Mouse (Mus musculus) neural tube, embryonic 10.5 days (tissue): ENCODE data around the gene Gm11037.
A peak's percentile ranks its signal among the peaks of the same experiment; 100 is the strongest.
"Not testable (repeated sequence)": the region's sequence is repeated elsewhere in the genome, so short reads cannot be mapped to it uniquely, and the experiment has no call there.

ENCODE experiments used
- DNase-seq: peaks from one replicate; pipeline ENCODE4 v3.0.0-alpha.2; 2017; ENCODE audit warnings: low spot score; ENCODE audit errors: extremely low spot score

Gene Gm11037

DNA sequence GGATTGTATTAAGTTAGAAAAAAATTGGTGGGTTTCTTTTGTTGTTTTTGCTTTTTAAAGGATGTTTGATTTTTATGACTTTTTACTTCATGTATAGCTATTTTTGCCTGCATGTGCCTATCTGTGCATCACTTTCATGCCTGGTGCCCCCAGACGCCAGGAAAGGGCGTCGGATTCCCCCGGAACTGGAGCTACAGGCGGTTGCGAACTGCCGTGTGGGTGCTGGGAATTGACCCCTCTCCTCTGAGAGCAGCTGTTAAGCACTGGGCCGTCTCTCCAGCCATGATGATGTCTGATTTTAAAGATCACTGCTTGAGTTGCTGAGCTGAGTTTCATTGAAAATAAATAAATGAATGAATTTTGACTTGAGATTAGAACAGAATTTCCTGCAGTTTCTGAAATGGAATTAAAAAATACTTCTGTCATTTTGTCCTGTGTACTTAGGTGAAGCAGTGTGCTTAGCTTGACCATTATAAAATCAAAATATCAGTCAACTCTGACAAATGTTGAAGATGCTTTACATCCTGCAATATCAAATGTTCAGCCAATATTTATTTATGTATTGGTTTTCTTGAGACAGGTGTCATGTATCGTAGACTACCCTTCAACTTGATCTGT, at the start of gene Gm11037:
Gene Gm11037 (plus strand): TSS at position 568 of the 618 bp plus-strand sequence.
- no peak for DNase-seq

DNA sequence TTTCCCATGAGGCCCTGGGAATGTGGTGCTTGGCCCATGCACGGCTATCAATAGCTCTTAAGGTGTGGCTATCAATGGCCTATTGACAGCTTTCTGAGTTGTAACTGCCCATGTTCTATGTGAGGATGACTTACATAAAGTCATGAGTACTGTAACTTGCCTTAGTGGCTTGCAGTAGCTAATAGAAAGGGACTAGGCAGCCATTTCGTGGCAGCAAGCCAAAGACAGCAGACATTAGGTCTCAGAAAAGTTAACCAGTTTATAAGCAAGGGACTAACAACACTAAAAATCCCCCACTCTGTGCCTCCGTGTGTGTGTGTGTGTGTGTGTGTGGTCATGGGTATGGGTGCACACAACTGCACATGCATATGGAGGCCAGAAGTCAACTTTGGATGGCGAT, 49.1 kb upstream of the Gm11037 start:
- DNase-seq, result no peak

DNA sequence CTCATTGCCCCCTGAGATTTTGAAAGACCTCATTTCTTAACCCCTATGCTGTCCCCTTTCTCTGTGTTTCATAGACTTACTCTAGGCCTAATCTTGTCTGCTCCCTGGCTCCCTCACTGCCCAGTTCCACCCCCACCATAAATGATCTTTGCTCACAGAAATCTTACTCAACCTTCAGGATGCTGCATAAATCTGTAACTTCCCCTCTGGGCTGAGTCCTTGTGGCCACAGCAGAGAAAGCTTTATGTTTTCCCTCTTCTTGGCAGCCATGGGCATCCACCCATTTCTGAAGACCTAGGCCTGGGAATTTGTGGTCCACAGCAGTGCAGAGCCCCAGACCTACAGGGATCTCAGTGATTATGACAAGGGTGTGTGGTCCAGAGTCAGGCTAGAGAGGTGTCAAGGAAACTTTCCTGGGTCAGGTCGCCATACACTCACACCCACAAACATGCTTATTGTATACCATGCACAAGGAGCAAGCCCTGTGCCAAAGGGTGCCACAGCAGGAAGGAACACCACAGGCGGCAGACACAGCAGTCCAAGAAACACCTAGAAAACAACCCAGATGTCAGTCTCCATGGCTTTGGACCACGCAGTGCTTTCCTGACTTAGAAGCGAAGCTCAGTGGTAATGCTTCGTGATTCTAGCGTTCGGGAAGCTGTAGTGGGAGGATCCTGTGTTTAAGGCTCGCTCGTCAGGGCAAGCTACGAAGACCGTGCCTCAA, 46.5 kb upstream of the Gm11037 start, which contains the start of gene Siglec1:
Gene Siglec1 (minus strand): TSS at position 99 of the 724 bp plus-strand sequence.
- DNase-seq, result no peak

DNA sequence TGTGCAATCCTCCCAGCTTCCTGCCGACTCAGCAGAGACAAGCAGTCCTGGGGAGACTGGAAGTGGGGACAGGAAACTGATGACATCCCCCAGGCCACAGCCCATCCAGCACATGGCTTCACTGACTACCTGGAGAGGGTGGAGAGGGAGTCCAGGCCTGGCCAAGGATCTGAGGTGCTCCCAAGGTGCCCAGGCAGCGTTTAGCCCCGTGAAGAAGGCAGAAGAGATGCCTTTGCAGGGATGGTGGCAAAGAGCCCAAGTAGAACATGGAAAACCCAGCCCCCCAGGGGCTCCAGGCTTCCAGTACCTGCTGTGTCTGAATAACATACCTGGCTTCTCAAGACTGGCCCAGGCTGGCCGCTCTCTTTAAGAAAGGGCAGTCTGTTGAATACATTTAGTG, 44.7 kb upstream of the Gm11037 start:
- DNase-seq, result no peak

DNA sequence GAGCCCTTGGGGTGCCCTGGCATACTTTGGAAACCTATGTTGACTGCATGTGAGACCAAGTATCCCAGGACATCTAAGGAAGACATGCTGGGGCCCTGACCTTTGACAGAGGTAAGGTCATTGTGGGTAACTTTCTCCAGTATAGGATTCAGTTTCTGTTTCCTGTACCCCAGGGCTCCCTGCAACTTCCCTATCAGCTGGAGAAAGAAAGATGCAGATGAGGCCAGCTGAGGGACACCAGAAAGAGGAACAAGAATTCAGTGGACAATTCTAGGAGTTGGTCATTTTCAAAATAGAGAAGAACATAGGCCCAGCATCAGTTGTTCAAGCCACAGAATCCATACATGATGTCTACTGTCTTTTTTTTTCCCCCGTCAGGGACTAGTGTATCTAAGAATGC, 43.7 kb upstream of the Gm11037 start:
- no peak for DNase-seq

DNA sequence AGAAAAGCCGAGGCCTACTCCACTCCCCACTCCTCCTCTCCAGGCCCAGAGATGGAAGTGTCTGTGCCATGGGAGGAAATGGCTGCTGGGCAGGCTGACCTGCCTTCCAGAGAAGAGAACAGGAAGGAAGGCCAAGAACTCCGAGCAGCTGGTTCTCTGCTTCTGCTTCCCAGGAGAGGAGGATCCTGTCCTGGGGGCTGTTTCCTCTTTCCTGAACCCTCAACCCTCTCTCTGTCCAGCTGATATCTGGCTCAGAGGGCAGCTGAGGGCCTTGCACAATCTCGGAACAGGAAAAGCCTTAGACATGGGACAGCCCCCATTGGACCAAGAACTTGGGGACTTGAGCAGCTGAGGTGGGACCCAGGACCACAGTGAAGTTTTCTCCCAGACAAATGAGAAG, 42.4 kb upstream of the Gm11037 start:
- DNase-seq, result no peak

DNA sequence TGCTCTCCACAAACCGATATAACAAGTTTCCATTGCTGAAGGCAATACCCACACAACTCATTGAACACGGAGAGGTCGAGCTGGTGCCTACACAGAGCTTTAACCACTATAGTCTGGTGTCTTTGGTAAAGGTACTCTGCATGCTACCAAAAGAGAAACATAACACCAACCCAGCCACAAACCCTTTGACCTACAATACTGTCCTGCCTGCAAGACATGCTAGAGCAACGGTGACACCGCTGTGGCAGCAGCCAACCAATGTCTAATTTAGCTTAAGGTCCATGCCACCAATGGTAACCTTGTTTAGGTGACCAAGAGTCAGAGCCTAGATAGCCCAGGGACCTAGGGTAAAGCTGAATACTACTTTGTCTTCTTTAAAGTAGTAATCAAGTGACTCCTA, 39.7 kb upstream of the Gm11037 start:
- no peak for DNase-seq

DNA sequence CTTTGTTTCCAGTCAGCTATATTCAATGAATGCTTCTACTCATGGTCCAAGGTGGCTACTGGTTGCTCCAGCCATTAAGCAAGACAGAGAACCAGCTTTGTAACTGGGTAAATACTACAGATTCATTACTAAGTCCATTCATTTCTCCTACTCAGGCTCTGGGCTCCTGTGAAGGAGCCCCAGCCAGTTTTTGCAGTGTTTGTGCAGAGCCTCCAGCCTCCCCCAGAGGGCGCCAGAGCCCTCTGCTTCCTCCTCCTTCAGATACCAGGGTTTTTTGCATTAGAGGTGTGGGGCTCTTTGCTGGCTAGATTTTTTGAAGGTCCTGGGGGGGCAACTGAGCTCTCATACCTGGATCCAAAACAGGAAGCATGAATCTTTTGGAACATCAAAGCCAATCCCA, 38.5 kb upstream of the Gm11037 start:
- DNase-seq, result peak; percentile 80

DNA sequence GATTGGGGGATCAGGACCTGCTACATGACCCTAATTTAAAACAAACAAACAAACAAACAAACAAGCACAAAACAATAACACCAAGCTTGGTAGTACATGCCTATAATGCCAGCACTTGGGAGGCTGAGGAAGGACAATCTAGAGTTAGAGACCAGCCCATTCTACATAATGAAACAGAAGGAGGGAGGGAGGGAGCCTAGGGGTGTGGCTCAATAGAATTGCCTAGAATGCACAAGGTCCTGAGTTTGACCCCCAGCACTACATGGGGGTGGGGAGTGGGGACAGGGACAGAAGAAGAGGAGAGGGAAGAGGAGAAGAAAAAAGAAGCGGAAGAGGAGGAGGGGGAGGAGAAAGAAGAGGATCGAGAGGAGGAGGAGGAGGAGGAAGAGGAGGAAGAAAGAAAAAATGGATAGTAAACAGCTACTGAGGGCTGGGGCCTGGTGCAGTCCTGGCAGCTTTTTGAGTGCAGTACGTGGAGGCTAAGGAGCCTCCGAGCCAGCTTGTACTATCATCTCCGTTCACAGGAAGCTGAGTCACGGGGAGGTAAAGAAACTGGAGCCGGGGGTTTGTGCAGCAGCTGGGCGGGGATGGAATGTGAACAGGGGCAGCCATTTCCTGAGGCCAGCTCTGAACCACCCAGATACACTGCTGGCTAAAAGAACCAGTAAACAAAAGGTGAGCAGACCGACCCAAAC, 37.0 kb upstream of the Gm11037 start:
- peak; percentile 52 for DNase-seq

DNA sequence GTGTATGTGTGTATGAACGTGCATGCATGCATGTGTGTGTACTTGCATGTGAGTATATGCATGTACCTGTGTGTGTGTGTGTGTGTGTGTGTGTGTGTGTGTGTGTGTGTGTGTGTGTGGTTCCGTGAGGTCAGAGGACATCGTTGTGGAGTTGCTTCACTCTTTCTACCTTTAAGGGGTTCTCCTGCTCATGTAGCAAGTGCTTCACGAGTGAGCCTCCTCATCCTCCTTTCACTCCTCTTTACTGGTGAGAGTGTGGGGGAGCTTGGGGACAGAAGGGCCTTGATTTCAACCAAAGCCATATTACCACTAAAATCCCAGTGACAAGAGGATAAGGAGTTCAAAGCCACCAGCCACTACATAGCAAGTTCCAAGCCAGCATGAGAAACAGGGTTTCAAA, 36.2 kb upstream of the Gm11037 start:
- DNase-seq, result no peak

DNA sequence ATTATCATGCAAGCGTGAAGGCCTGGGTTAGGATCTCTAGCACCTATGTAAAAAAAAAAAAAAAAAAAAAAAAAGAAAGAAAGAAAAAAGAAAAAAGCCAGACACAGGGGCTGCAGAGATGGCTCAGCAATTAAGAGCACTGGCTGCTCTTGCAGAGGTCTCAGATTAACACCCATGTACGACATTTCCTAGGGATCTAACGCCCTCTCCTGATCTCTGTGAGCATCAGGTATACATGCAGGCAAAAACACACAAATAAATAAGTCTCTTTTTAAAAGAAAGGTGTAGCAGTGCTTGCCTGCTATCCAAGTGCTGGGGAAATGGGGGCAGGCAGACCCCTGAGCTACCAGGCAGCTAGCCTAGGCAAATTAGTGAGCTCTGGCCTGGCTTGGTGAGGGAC, 31.8 kb upstream of the Gm11037 start:
- no peak for DNase-seq

DNA sequence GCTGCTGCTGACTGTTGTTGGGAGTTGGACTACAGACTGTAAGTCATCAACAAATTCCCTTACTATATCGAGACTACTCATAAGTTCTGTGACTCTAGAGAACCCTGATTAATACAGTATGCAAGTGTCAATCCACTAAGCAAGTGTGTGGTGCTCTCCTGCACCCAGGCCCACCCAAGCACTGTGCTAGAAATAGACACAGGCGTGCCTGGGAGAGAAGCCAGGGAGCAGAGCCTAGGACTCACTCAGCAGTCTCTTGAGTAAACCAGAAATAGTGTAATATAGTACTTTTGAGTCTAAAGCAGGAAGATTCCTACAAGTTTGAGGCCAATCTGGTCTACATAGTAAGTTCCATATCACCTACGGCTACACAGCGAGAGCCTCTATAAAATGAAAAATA, 29.3 kb upstream of the Gm11037 start:
- no peak for DNase-seq

DNA sequence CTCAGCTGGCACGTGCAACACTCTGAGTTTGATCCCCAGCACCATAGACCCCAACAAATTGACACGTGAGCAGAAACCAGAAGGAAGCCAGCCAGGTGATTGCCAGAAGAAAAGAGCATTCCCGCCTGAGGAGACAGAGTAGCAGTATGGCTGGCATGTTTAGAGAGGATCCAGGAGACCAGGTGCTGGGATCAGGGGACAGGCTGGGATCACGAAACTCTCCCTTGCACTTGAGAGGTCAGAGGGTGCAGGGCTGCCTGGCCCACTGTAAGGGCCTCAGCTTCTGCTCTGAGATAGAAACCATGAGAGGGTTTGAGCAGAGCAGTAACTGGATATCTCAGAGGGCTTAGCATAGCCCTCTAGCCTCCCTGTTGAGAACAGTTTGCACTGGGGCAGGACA, 28.2 kb upstream of the Gm11037 start:
- DNase-seq, result not testable (repeated sequence)

DNA sequence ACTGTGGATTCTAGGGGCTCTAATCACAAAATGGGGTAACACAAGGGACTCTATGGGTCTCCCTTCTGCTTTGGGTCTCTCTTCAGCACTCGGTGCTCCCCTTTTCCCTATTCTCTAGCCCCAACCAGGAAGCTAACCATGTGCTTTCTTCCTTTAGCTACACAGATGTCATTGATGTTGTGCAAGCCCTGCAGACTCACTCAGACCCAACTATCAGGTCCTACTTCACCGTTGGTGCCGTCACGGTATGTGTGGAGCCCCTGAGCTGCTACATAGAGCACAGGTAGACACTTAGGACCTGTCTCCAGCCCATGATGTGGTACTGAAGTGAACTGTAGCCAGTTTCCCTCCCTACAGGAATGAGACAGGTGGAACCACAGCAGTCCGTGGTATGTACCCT, 27.3 kb upstream of the Gm11037 start:
- no peak for DNase-seq

DNA sequence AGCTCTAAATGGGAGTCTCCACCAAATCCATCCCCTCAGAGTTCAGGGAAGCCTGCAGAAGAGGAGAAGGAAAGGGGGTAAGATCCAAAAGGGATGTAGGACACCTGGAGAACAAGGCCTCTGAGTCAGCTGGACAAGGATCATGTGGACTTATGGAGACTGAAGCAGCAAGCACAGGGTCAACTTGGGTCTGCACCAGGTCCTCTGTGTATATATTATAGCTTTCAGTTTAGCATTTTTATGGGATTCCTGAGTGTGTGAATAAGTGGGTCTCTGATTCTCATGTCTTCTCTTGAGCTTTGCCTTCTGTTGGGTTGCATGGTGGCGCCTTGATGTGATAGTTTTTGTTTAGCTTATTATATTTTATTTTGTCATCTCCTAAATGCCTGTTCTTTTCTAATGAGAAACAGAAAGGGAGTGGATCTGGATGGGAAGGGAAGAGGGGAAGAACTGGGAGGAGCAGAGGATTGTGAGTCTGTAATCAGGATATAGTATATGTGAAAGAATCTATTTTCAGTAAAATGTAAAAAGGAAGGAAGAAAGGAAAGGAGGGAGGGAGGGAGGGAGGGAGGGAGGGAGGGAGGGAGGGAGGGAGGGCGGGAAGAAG, 14.2 kb upstream of the Gm11037 start:
- no peak for DNase-seq

DNA sequence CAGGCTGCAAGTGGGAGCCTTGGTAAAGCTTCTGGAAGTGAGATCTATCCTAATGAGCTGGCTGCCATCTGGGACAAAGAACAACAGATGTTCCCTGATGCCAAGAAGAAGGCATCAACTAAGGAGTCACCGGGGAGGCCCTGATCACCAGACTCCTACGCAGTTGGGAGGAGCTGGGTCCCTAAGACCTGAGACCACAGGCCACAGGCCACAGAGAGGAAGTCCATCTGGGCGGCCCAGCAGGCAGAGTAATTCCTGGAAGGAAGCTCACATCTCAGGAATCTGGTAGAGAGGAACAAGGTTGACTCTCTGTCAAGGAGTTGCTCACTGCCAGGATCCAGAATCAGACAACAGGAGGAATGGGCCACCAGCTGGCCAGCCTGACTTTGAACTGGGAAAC, 9.1 kb upstream of the Gm11037 start:
- peak; percentile 14 for DNase-seq

DNA sequence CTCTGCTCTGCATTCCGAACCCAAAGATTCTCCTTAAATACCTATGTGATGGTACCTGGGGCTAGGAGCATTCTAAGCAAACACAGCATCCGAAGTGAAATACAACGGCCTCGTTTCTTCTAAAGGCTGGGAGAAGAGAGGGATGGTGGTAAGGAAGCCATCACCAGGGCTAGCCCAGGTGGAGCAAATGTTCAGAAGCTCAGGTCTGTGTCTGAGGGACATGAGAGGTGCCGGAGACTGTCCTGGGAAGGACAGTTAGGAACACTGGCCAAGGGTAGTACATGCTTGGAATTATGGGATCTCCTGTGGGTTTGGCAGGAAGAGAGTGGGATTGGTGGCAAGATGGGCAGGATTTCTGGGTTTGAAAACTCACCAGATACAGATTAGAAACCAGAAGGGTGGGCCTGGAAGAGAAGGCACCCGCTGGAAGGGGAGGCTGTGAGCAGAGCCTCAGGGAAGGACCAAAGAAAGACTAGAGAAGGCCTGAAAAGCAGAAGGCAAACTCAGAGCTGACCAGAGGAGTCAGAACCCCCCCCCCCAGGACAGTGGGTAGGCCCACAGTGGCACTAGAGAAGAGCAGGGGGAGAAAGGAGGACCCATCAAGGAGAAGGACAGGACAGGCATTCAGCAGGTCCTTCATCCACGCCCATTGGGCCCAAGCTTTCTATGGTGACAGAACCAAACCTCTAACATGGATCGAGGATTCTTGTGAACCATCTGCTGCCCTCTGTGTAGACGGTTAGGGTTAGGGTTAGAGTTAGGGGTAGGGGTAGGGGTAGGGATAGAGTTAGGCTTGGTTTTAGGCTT, 7.9 kb upstream of the Gm11037 start:
- peak; percentile 13 for DNase-seq

DNA sequence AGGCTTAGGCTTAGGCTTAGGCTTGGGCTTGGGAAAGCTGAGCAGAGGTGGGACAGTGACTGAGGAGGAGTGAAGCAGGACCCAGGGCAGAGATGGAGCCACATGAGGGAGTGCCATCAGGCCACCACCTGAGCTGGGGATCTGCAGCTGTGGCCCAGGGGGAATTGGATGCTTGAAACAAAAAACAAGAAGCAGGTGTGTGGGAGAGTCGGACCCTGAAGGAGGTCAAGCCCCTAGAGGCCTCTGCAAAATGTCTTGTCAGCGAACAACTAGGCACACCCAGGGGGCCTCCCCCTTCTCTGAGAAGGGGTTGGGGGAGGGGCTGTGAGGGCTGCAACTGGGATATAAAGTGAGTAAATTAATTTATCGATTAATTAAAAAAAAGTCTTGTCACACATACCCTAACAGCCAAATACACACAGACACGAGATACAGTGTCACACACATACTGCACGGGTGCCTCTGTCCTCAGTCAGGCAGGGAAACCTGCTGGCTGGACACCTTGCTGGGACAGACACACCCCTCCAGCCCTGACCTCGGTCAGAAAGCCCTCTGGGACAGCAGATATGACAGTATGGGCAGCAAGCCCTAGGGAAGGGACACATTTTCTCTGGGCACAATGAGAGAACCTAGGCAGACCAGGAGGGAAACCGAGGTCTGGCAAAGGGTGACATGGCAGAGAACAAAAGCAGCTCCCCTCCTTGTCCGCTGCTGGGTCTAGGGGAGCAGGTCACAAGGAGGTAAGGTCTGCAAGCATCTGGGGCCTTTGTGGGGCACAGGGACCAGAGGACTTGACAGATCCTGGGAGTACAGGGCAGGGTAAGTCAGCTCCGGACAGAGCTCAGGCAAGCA, 7.1 kb upstream of the Gm11037 start:
- DNase-seq, result peak; percentile 13

DNA sequence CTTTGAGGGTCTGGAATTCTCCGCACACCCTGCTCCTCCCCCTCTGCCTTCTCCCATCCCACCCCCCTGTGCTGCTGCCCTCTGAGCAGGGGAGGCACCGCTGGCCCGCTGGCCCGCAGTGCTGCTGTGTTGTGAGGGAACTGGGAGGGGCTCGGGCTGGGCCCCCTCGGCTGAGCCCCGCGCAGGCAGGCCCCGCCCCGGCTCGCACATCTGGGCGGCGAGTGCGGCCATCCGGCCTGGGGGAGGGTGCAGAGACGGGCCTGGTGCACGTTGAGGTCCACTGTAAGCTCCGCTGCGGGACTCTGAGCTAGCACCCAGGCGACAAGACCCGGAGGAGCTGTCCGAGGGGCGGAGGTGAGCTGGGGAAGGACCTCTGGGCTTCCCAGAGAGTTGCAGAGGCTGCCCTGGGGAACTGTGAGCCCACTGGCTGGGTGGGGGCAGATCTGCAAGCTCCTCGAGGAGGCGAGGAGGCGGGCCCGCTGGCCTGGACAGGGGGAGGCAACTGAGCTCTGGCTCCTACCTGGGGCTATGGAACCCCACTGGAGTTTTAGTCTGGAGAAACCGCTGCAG, 6.1 kb upstream of the Gm11037 start, which contains the start of gene Hspa12b:
Gene Hspa12b (plus strand): TSS at position 120 of the 570 bp plus-strand sequence.
- peak; percentile 83 for DNase-seq

DNA sequence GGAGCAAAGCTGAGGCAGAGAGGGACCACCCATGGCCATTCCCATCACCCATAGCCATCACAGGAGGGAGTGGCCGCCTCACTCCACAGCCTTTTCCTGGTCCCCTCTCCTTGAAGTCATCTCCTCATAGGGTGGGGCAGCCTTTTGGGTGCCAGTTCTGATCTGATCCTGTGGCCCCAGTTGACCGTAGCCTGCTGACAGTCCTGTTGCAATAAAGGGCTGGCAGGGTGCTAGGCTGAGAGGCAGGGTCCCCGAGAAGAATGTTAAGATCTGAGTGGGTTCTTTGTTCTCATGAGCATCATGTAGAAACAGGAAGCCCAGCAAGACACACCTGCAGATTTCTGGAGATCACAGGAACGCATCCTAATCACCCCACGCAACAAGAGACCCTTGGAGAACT, 5.1 kb upstream of the Gm11037 start:
- peak; percentile 12 for DNase-seq
